Mouse (Mus musculus) hindbrain, postnatal 0 days (tissue): Measurements from ENCODE around the gene Gbp2b. TPM values are rescaled to one million over a fixed set of nuclear protein-coding genes. Genes with fewer than 3 reads are reported as not detected.

Experiments
- ATAC-seq: fragments of 200-750 bp; cut with Nextera tagmentation; 2 replicates; pipeline ENCODE4 v1.8.0; 2017; ENCODE audit warnings: mild to moderate bottlenecking, moderate TSS enrichment, moderate library complexity
- DNase-seq: peaks from one replicate; pipeline ENCODE4 v3.0.0-alpha.2; 2015; ENCODE audit warnings: low spot score
- H3K27ac ChIP-seq: fragments of 300-500 bp; sonication (generic); 2 replicates; pipeline ENCODE4 v1.5.1; 2014; ENCODE audit warnings: mild to moderate bottlenecking
- H3K27me3 ChIP-seq: fragments of 300-500 bp; sonication (generic); 2 replicates; pipeline ENCODE4 v1.6.1; 2014; ENCODE audit warnings: low read length, mixed read lengths; ENCODE audit not compliant: insufficient read depth
- H3K36me3 ChIP-seq: fragments of 300-500 bp; sonication (generic); 2 replicates; pipeline ENCODE4 v1.6.1; 2014; ENCODE audit warnings: low read length, mixed read lengths; ENCODE audit not compliant: insufficient read depth
- H3K4me1 ChIP-seq: fragments of 300-500 bp; sonication (generic); 2 replicates; pipeline ENCODE4 v1.6.1; 2014; ENCODE audit warnings: antibody characterized with exemption, low read length, mixed read lengths; ENCODE audit not compliant: insufficient read depth
- H3K4me2 ChIP-seq: fragments of 300-500 bp; sonication (generic); 2 replicates; pipeline ENCODE4 v1.6.1; 2014; ENCODE audit warnings: low read depth, mild to moderate bottlenecking, low read length, moderate library complexity, mixed read lengths
- H3K4me3 ChIP-seq: fragments of 300-500 bp; sonication (generic); 2 replicates; pipeline ENCODE4 v1.5.1; 2014; ENCODE audit warnings: low read length
- H3K9ac ChIP-seq: fragments of 300-500 bp; sonication (generic); replicated peaks from 2 replicates; pipeline ENCODE4 v1.6.1; 2014; ENCODE audit warnings: mild to moderate bottlenecking, low read length, moderate library complexity, mixed read lengths
- H3K9me3 ChIP-seq: fragments of 300-500 bp; sonication (generic); 2 replicates; pipeline ENCODE4 v1.6.1; 2016; ENCODE audit warnings: low read length, mixed read lengths
- CTCF ChIP-seq: IDR thresholded peaks from 2 replicates; pipeline ENCODE4 v1.5.1; 2016; ENCODE audit warnings: antibody characterized with exemption, control low read depth, low read depth
- WGBS: fragments of 180-500 bp; shearing (Covaris S2); extraction: QIAGEN DNeasy Blood & Tissue Kit; methylation state at CpG from one replicate; pipeline ENCODE4 v1.1.7; 2014; 5-methylcytosine and 5-hydroxymethylcytosine counted together
- polyA plus RNA-seq: library from polyadenylated mRNA; unstranded; fragments of >200 nt; fragmentation: Nextera tagmentation; extraction: Ambion mirVana; gene quantifications from 2 replicates; pipeline ENCODE4 v1.2.1, GENCODE M21; 2015
- total RNA-seq: library from RNA; depleted of rRNA; stranded (reverse); fragments of >200 nt; gene quantifications from 2 replicates; pipeline ENCODE4 v1.2.3, GENCODE M21; 2014

The Gbp2b gene
- total and polyA plus RNA-seq, 2 experiments from 2014 or later, result 0.24 to 0.31 TPM

DNA sequence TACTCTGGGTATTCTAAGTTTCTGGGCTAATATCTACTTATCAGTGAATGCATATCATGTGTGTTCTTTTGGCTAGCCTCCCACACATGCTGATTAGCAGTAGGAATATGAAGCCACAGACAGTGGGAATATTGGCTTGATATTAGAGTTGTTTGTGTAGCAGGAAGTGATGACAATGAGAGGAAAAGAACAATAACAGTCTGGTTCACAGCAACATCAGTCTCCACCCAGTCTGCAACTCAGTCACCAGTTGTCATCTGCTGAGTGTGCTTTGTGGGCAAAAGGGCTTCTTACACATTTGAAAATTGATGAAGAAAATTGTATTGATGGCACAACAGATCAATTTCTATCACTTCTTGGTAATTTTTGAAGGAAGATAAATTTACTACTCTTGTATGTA lies 7.3 kb upstream of the Gbp2b start:
- ATAC-seq (no peak), DNase-seq (no peak)
- Histone ChIP-seq H3K36me3 (no peaks in the 10 kb centered on the region), H3K9ac (no peak overlapping the region), H3K27me3 (no peaks in the 10 kb centered on the region), H3K4me1 (no peaks in the 10 kb centered on the region), H3K4me2 (no peak overlapping the region), H3K4me3 (no peak overlapping the region), H3K27ac (no peak overlapping the region), H3K9me3 (no peaks in the 10 kb centered on the region)
- TF ChIP-seq CTCF, result no peak

DNA sequence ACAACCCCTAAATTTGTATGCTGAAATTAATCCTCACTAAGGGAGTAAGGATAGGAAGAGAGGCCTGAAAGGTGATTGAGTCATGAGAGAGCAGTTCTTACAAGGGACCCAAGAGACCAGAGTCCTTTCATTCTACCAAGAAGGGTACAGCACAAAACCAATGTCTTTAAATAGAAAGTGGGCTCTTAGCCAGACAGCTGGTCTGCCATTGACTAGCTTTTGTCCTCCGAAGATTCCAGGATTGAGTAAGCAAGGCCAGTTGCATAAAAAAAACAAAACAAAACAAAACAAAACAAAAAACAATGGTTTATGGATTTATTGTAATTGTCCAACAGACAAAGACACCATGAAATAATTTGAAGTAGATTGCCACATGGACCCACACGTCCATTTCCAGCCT lies 5.8 kb upstream of the Gbp2b start:
- no peak overlapping the region for H3K27ac ChIP-seq
- no peak for TF ChIP-seq CTCF
- DNase-seq (no peak), ATAC-seq (no peak)
- no peaks in the 10 kb centered on the region for H3K36me3 ChIP-seq
- H3K9me3 ChIP-seq, result no peaks in the 10 kb centered on the region
- no peak overlapping the region for H3K4me2 ChIP-seq
- no peak overlapping the region for H3K4me3 ChIP-seq
- H3K9ac ChIP-seq, result no peak overlapping the region
- 57% methylated on average over 2 of the region's 2 CpGs for WGBS
- no peaks in the 10 kb centered on the region for H3K27me3 ChIP-seq
- no peaks in the 10 kb centered on the region for H3K4me1 ChIP-seq

DNA sequence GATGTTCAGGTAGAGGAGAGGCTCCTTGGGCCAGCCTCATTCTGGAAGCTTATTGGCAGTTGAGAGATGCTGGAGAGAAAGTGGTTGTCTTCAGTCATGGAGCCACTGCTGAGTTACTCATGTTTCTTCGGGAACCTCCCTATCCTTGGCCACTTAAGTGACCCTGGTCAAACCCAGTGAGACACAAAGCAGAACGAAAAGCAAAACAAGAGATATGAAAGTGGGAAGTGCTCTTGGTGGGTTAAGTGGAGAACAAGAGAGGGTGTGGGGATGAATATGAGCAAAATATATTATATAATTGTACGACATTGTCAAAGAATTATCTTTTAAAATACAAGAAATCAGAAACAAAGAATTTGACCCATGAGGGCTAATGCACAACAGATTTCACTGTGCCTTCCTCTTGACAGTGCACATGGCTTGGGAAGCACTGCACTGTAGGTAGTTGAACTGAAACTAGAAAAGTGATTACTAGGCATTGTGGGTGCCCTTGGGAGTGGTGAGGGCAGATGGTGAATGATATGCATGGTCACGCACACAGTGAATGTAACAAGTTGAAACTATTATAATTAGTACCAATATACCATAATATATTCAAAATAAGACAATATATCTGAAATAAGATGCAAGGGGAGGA lies 4.1 kb upstream of the Gbp2b start:
- WGBS, result 79% methylated on average over 4 of the region's 4 CpGs

GRCm38 (mm10) chr3:142597923-142598322 lies 3.3 kb downstream of the Gbp2b start:
- 80% methylated on average over 3 of the region's 3 CpGs for WGBS
- H3K4me2 ChIP-seq, result no peak overlapping the region
- H3K4me3 ChIP-seq, result no peak overlapping the region
- ATAC-seq (no peak), DNase-seq (no peak)
- H3K36me3 ChIP-seq, result no peaks in the 10 kb centered on the region
- H3K27me3 ChIP-seq, result no peaks in the 10 kb centered on the region
- no peak overlapping the region for H3K27ac ChIP-seq
- no peaks in the 10 kb centered on the region for H3K4me1 ChIP-seq
- H3K9ac ChIP-seq, result no peak overlapping the region
- TF ChIP-seq CTCF, result no peak
- H3K9me3 ChIP-seq, result no peaks in the 10 kb centered on the region

More for the DNA sequence above, 4.1 kb upstream of the Gbp2b start:
- no peaks in the 10 kb centered on the region for H3K36me3 ChIP-seq
- H3K9me3 ChIP-seq, result no peaks in the 10 kb centered on the region
- H3K9ac ChIP-seq, result no peak overlapping the region
- H3K27ac ChIP-seq, result no peak overlapping the region
- no peak overlapping the region for H3K4me2 ChIP-seq
- no peaks in the 10 kb centered on the region for H3K27me3 ChIP-seq
- ATAC-seq, result no peak
- DNase-seq, result no peak
- no peak for TF ChIP-seq CTCF
- no peaks in the 10 kb centered on the region for H3K4me1 ChIP-seq
- no peak overlapping the region for H3K4me3 ChIP-seq

DNA sequence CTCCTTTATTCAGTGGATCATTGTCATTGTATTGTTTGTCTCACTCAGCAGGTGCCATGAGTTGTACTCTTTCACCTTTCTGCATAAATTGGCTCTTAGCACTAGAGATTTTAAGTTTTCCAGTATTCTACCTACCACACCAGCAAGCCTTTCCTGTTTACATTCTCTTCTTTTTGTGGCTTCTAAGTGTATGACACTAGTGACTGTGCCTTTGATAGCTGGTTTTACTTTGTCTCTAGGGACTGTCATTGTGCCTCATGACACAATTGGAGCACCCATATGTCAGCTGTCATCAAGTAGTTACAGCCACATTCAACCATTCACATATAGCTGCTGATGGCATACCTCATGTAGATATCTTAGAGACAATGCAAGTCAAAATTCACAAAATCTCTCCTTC lies 7.0 kb downstream of the Gbp2b start:
- H3K36me3 ChIP-seq, result no peaks in the 10 kb centered on the region
- DNase-seq (no peak), ATAC-seq (no peak)
- TF ChIP-seq CTCF, result no peak
- H3K4me3 ChIP-seq, result no peak overlapping the region
- no peak overlapping the region for H3K4me2 ChIP-seq
- no peak overlapping the region for H3K9ac ChIP-seq
- H3K4me1 ChIP-seq, result no peaks in the 10 kb centered on the region
- H3K9me3 ChIP-seq, result no peaks in the 10 kb centered on the region
- no peaks in the 10 kb centered on the region for H3K27me3 ChIP-seq
- no peak overlapping the region for H3K27ac ChIP-seq

DNA sequence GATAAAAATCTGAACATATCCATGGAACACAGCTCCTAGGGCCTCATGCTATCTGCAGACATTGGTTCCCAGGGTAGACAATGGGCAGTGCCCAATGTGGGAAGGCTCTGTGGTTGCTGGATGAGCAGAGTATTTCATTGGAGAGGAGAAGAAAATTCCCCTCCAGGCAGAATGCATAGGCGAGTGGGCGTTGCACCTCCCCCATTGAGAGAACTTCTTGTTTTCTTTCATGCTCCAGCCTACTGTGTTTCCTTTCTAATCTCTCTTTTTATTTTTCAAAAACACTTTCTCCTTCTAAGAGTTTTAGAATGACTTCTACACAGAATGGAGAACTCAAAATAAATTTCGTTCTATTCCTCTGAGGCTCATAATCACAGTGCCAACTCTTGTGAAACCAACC lies 24.0 kb downstream of the Gbp2b start:
- ATAC-seq (no peak), DNase-seq (no peak)
- Histone ChIP-seq H3K9me3 (no peaks in the 10 kb centered on the region), H3K27me3 (no peaks in the 10 kb centered on the region), H3K27ac (no peak overlapping the region), H3K4me2 (no peak overlapping the region), H3K36me3 (no peaks in the 10 kb centered on the region), H3K9ac (no peak overlapping the region), H3K4me1 (no peaks in the 10 kb centered on the region), H3K4me3 (no peak overlapping the region)
- 88% methylated on average over 3 of the region's 3 CpGs for WGBS
- TF ChIP-seq CTCF, result no peak

DNA sequence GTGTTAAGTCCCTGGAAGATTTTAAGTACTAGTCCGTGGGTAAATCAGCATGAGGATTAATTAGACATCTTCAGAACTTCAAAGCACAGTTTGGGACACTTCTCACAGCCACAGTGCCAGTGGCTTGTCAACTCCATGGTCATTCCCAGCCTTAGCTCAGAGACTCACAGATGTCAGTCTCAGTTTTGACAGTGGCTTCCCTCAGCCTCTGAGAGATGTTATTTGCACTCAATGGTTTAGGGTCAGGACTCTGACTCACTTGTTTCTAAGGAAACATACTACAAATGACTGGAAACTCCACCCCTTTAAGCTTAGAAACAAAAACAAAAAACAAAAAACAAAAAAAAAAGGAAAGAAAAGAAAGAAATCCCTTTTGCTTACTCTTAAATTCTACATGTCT lies 25.0 kb downstream of the Gbp2b start:
- 21% methylated on average over 1 of the region's 1 CpGs for WGBS
- ATAC-seq (no peak), DNase-seq (no peak)
- Histone ChIP-seq H3K4me1 (no peaks in the 10 kb centered on the region), H3K4me2 (no peak overlapping the region), H3K27me3 (no peaks in the 10 kb centered on the region), H3K27ac (no peak overlapping the region), H3K36me3 (no peaks in the 10 kb centered on the region), H3K9me3 (no peaks in the 10 kb centered on the region), H3K9ac (no peak overlapping the region), H3K4me3 (no peak overlapping the region)
- TF ChIP-seq CTCF, result no peak
